In the genomic region with DNA sequence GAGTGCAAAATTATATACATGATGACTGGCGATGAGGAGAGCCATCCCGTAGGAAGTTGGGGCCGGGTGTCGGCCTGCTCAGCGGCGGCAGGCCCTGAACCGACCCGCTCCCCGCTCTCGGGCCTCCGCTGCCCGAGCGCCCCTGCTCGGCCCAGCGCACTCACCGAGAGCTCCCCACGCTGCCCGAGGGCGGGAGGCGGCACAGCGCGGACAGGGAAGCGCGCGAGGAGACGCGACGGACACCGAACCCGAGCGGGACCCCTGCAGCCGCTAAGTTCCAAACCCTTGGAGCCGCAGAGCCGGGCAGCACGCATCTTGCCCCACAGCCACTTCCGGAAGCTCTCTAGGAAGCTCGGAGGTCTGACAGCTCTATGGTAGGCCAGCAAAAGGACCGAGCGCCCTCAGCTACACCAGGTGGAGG, we compare ENCODE assay signal across 8 mouse cellular contexts. TPM values are rescaled to one million over a fixed set of nuclear protein-coding genes. Genes with fewer than 3 reads are reported as not detected.
DNase-seq lines count a peak whose midpoint lies in the region; ATAC-seq lines count a peak whose summit lies in the region.

A gene (minus strand): TSS at position 340 of the 421 bp plus-strand sequence.

- peak within 1 kb of the TSS; percentile 70 for H3K4me2 ChIP-seq in heart, embryonic 13.5 days
- peak within 1 kb of the TSS; percentile 73 for H3K4me2 ChIP-seq in liver, embryonic 12.5 days
- peak within 1 kb of the TSS; percentile 65 for H3K4me2 ChIP-seq in stomach, embryonic 15.5 days

- H3K27ac ChIP-seq in heart, embryonic 13.5 days (replicated peaks) = peak within 1 kb of the TSS; percentile 93
- H3K27ac ChIP-seq in liver, embryonic 12.5 days = peak within 1 kb of the TSS; percentile 86
- H3K27ac ChIP-seq in stomach, embryonic 15.5 days = peak within 1 kb of the TSS; percentile 87

- H3K4me1 ChIP-seq in heart, embryonic 13.5 days = peaks cover 10% of the 10 kb centered on the region
- peaks cover 9% of the 10 kb centered on the region for H3K4me1 ChIP-seq in liver, embryonic 12.5 days
- H3K4me1 ChIP-seq in stomach, embryonic 15.5 days = no peaks in the 10 kb centered on the region

- peaks cover 13% of the 10 kb centered on the region for H3K36me3 ChIP-seq in heart, embryonic 13.5 days
- peaks cover 12% of the 10 kb centered on the region for H3K36me3 ChIP-seq in liver, embryonic 12.5 days
- H3K36me3 ChIP-seq in stomach, embryonic 15.5 days = peaks cover 6% of the 10 kb centered on the region; the same call in 1 of the 2 replicates

- ATAC-seq in erythroid progenitor cell, adult 5-6 weeks (replicated peaks; ENCODE audit: low FRiP score, poor library complexity, severe bottlenecking) = peak; percentile 83
- ATAC-seq in heart, embryonic 13.5 days (ENCODE audit: extremely low read depth, insufficient number of reproducible peaks, low FRiP score, low TSS enrichment) = peak; percentile 78; the same call in 1 of the 2 replicates
- ATAC-seq in liver, embryonic 12.5 days = peak; percentile 97
- peak; percentile 97 for ATAC-seq in stomach, embryonic 15.5 days (ENCODE audit: insufficient read depth, low FRiP score, low read depth)

- peak within 1 kb of the TSS; percentile 99 for H3K9ac ChIP-seq in heart, embryonic 13.5 days
- H3K9ac ChIP-seq in liver, embryonic 12.5 days = peak within 1 kb of the TSS; percentile 91
- H3K9ac ChIP-seq in stomach, embryonic 15.5 days = peak within 1 kb of the TSS; percentile 90

- H3K9me3 ChIP-seq in heart, embryonic 13.5 days = no peaks in the 10 kb centered on the region
- H3K9me3 ChIP-seq in liver, embryonic 12.5 days (replicated peaks) = no peaks in the 10 kb centered on the region
- H3K9me3 ChIP-seq in stomach, embryonic 15.5 days = no peaks in the 10 kb centered on the region

- peak within 1 kb of the TSS; percentile 91 for H3K4me3 ChIP-seq in heart, embryonic 13.5 days
- peak within 1 kb of the TSS; percentile 84 for H3K4me3 ChIP-seq in liver, embryonic 12.5 days
- H3K4me3 ChIP-seq in stomach, embryonic 15.5 days (replicated peaks) = peak within 1 kb of the TSS; percentile 62

- under 1% methylated on average over 39 of the region's 39 CpGs for WGBS in heart, embryonic 13.5 days
- under 1% methylated on average over 39 of the region's 39 CpGs for WGBS in liver, embryonic 12.5 days (ENCODE audit: insufficient replicate concordance)
- under 1% methylated on average over 39 of the region's 39 CpGs for WGBS in stomach, embryonic 15.5 days

- peak; percentile 87 for DNase-seq in CD4-positive helper T cell, adult 2 months (ENCODE audit: low read depth, low spot score)
- peak; percentile 64 for DNase-seq in brain, embryonic 18.5 days (ENCODE audit: low read depth, low spot score)
- DNase-seq in kidney, postnatal 10 days = peak; percentile 92
- DNase-seq in natural killer cell, adult 2 months (ENCODE audit: low spot score in 2 of 2) = peak; percentile 83 to 88

- no peaks in the 10 kb centered on the region for H3K27me3 ChIP-seq in heart, embryonic 13.5 days (replicated peaks)
- H3K27me3 ChIP-seq in liver, embryonic 12.5 days (replicated peaks) = no peaks in the 10 kb centered on the region
- H3K27me3 ChIP-seq in stomach, embryonic 15.5 days (replicated peaks) = no peaks in the 10 kb centered on the region

RNA-seq across cellular contexts. Expression of the gene that starts here (rescaled TPM):
- total RNA-seq in erythroid progenitor cell, adult 5-6 weeks (2015; ENCODE audit: low replicate concordance) = 4.0 and 11.7 TPM in 2 replicates
- 1.3 and 1.7 TPM in 2 replicates for total RNA-seq in erythroid progenitor cell, adult 5-6 weeks (2017; ENCODE audit: low replicate concordance)
- 3.8 and 4.8 TPM in 2 replicates for polyA plus RNA-seq in heart, embryonic 13.5 days (2015; fragmentation: Nextera tagmentation; extraction: Ambion mirVana)
- 2.6 and 2.8 TPM in 2 replicates for polyA plus RNA-seq in liver, embryonic 12.5 days (2016; fragmentation: Nextera tagmentation; extraction: Ambion mirVana)
- polyA plus RNA-seq in stomach, embryonic 15.5 days (2015; fragmentation: Nextera tagmentation; extraction: Ambion mirVana) = 5.4 and 5.5 TPM in 2 replicates

Comparison
In these comparisons a context has a peak if more than half of its experiments do, and no peak if none do; other contexts are left out.
1. Peak in every context shown above with its lines: DNase-seq, ATAC-seq, H3K4me3 ChIP-seq and H3K27ac ChIP-seq.